Mouse (Mus musculus) kidney, adult 2 months (tissue): ENCODE measurements around the gene Fzd9.

ENCODE experiments used
- CTCF ChIP-seq: fragments of 200-500 bp; conservative IDR thresholded peaks from 2 replicates; pipeline ENCODE4 v1.5.1; 2011; ENCODE audit warnings: low read depth, mild to moderate bottlenecking, control low read depth, low read length, moderate library complexity, mixed read lengths; ENCODE audit not compliant: insufficient read depth, insufficient read length
- POLR2A ChIP-seq: fragments of 200-500 bp; IDR thresholded peaks from one replicate; pipeline ENCODE4 v1.6.1; 2011; ENCODE audit warnings: low read depth, low read length, control low read depth

DNA sequence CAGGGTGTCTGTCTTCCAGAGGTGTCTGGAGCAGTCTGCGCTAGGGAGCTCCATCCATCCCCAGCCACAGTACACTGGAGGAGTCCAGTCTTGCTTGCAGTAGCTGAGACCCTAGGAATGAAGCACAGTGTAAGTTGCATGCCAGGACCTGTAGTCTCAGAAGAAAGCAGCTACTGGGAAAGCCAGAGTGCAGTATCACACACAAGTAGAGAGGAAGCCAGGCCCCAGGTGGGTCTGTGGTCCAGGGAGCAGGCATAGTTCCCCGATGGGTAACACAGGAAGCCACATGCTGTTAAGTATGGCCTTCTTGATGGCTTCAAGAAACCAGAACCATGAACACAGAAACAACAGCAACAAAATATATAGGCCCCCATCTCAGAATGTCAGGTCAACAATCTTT is 41.0 kb upstream of the Fzd9 start:
- TF ChIP-seq CTCF (no peak), POLR2A (no peak)
